Mouse (Mus musculus) mouse trophoblast stem cell (cell line): ENCODE data around the gene Eed.

ENCODE experiments used
- in situ Hi-C, 2 experiments: fragments of 300-500 bp; cut with MseI, MboI; formaldehyde crosslinking; loops; 2 replicates in 1 of 2; 3 replicates in 1 of 2; pipeline ENCODE4 v1.15.1; 2025

The Eed gene

GRCm38 (mm10) chr7:89984421-89984820 lies 3.6 kb upstream of the Eed start:
- in situ Hi-C loops = loop anchor here in 1 of 2 experiments (25.0 kb wide), 1 partner anchor 453 kb away; the partner anchor contains the start of genes Ccdc89 and Crebzf

GRCm38 (mm10) chr7:89983441-89983840 lies 2.7 kb upstream of the Eed start:
- in situ Hi-C loops = loop anchor here in 1 of 2 experiments (25.0 kb wide), 1 partner anchor 454 kb away; the partner anchor contains the start of genes Ccdc89 and Crebzf

DNA sequence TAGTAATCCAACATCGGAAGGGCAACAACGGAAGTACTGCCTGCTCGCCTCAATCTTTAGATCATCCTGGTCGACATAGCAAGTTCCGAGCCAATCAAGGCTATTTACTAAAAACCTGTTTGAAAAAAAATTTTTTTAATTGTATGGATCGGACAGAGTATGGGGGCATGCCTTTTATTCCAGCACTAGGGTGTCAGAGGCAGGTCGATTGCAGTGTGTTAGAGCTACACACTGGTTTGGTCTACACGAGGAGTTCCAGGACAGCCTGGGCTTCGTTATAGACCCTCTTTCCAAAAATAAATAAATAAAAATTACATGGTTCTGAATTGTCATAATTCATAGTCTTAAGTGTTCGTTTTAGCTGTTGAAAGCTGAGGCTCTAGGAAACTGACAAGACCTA lies 774 bp upstream of the Eed start:
- in situ Hi-C loops = loop anchor here in 1 of 2 experiments (25.0 kb wide), 1 partner anchor 456 kb away; the partner anchor contains the start of genes Ccdc89 and Crebzf

DNA sequence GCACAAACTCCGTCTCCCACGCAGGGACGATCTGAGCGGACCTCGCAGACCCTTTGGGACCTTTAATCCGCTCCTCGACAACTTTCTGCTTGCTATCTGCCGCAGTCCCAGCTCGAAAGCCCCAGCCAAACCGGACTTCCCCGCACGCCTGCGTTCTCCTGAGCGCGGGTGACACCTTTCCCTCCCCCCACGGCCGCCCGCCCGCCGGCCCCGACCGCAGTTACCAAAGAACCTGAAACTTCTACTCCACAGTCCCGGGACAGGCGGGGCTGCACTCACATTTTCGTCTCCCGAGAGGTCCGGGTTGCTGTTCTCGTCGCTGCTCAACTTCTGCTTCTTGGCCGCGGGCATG lies 674 bp downstream of the Eed start:
- in situ Hi-C loops = loop anchor here in 1 of 2 experiments (25.0 kb wide), 1 partner anchor 457 kb away; the partner anchor contains the start of genes Ccdc89 and Crebzf

- in situ Hi-C loops = loop anchor here in 1 of 2 experiments (25.0 kb wide), 1 partner anchor 458 kb away; the partner anchor contains the start of genes Ccdc89 and Crebzf
These were observed 1.2 kb downstream of the Eed start for GRCm38 (mm10) chr7:89979432-89980130.

- in situ Hi-C loops = loop anchor here in 1 of 2 experiments (25.0 kb wide), 1 partner anchor 461 kb away; the partner anchor contains the start of genes Ccdc89 and Crebzf
These were observed 4.0 kb downstream of the Eed start for GRCm38 (mm10) chr7:89976796-89977195.

GRCm38 (mm10) chr7:89975571-89975970 lies 5.2 kb downstream of the Eed start:
- in situ Hi-C loops = loop anchor here in 1 of 2 experiments (25.0 kb wide), 1 partner anchor 462 kb away; the partner anchor contains the start of genes Ccdc89 and Crebzf

GRCm38 (mm10) chr7:89967235-89967634 lies 13.5 kb downstream of the Eed start:
- in situ Hi-C loops = no loop called here

DNA sequence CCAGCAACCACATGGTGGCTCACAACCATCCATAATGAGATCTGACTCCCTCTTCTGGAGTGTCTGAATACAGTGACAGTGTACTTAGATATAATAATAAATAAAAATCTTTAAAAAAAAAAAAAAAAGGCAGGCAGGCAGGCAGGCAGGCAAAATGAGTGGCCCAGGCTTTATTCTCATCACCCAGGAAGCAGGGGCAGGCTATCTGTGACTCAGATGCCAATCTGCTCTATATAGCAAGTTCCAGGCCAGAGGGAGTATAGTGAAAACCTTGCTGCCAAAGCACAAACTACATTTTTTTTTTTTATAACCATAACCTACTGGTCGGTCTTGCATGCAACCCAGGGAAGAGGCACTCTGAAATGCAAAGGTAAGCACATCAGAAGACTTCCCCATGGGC lies 14.0 kb downstream of the Eed start:
- in situ Hi-C loops = no loop called here

- in situ Hi-C loops = no loop called here
These were observed 17.6 kb downstream of the Eed start for GRCm38 (mm10) chr7:89963135-89963534.

DNA sequence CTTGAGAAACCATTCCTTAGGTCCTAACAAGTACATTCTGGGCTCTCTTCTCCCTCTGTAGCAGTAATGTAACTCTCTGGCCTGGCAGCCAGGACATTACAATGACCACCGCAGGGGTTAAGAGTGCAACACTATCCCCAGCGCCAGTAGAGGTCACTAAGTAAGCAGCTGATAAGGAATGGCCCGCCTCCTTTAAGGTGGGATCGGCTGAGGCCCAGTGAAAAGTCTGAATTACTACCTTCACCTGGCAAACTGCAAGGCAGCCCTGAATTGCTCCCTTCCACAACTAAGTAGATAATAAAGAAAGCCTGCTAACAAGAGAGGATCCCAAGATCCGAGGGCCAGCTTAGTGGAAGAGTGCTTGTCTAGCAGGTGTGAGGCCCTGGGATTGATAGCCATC lies 23.5 kb downstream of the Eed start:
- in situ Hi-C loops = no loop called here

GRCm38 (mm10) chr7:89954261-89954660 lies 26.5 kb downstream of the Eed start:
- in situ Hi-C loops = no loop called here

- in situ Hi-C loops = no loop called here
These were observed 31.4 kb downstream of the Eed start for GRCm38 (mm10) chr7:89949403-89949802.

GRCm38 (mm10) chr7:89948026-89948425 lies 32.8 kb downstream of the Eed start:
- in situ Hi-C loops = no loop called here

GRCm38 (mm10) chr7:89940571-89941463 lies 40.0 kb downstream of the Eed start, which contains the start of gene Hikeshi:
Gene Hikeshi (minus strand): TSS chr7:89941204.
- in situ Hi-C loops = no loop called here

DNA sequence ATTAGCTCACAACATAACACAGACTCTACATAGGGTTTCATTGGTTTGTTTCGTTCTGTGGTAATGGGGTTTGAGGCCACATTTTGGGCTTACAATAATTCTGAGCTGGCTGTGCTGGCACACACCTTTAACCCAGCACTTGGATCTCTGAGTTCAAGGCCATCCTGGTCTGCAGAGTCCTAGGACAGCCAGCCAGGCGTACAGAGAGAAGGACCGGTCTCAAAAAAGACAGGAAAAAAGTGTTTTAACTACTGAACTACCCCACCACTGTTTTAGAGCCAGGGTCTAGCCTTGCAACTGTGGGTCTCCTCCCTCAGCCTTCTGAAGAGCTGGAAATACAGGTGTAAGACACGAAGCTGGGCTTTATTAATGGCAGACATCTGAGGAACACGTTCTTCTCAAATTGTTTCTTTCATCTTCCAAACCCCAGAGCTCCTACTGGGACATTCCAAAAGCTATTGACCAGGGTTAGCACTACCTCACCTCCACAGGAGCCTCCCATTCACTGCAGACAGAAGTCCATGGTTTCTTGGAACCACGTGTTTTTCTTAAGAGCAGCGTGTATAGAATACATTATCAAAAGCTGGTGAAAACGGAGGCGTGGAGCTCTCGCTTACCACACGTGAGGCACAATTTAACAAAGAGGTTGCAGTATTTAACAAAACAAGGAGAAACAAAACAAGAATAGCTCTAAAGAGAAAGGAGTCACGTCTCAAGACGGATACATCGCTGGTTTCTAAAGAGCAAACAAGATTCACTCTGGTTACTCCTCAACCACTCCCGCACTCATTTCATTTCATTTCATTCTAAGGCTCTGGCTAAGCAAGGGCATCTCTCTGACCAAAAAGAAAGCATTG lies 41.1 kb downstream of the Eed start:
- in situ Hi-C loops = no loop called here

GRCm38 (mm10) chr7:89923441-89924180 lies 57.2 kb downstream of the Eed start:
- in situ Hi-C loops = no loop called here

DNA sequence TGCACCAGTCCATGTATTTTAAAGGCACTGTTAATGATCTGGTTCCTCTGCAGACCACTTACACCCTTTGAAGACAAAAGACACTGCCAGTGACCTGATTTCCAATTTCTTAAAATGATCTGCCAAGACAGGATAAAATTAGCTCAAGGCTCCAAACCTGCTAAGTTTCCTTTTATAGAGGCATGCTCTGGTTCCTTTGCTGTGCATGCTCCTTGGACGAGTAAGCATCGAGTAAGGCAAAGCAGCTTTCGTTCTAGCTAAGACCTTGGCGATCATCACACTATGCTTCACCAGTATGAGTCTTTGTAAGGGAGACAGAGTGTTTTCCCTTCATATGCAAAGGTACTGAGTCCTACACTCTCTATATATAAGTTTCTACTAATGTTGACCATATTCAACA lies 63.0 kb downstream of the Eed start:
- in situ Hi-C loops = no loop called here

GRCm38 (mm10) chr7:89916711-89917110 lies 64.1 kb downstream of the Eed start:
- in situ Hi-C loops = no loop called here

DNA sequence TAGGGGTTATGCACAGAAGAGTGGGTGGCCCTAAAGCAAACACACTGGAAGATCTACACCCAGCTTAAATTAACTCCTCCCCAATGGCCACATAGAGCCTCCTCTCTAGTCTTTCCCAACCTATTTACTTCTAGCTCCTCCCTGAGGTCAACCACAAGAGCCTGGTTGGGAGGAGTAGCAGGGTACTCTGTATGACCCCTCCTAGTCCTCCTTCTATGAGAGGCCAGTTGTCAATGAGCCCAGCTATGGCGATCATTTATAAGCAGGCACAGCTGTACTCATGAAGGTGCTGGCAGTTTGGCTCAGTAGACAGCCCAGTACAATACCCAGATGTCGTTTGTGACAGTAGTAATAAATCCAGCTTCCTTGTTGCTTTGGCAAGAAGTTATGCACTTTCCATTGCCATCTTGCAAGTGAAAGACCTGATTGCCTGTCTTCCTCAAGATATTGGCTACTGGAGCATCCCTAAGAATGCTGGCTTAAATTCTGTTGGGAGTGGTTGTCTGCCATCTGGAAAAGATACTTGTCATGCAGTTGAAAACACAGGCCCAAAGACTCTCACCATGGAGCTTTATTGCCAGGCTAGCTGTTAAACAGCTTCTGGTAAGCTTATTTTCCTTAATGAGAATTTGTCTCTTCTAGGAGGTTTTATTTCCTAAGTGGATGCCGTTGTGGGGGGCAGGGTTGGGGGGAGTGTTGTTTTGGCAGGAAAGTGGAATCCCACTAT lies 67.2 kb downstream of the Eed start:
- in situ Hi-C loops = no loop called here
